Mouse (Mus musculus) telencephalon, adult 2 months (tissue): Measurements from ENCODE around the gene Lypd6b.

Source experiments
- DNase-seq: peaks from one replicate; pipeline ENCODE4 v3.0.0-alpha.2; 2011; ENCODE audit warnings: low read depth, low spot score

The Lypd6b gene

DNA sequence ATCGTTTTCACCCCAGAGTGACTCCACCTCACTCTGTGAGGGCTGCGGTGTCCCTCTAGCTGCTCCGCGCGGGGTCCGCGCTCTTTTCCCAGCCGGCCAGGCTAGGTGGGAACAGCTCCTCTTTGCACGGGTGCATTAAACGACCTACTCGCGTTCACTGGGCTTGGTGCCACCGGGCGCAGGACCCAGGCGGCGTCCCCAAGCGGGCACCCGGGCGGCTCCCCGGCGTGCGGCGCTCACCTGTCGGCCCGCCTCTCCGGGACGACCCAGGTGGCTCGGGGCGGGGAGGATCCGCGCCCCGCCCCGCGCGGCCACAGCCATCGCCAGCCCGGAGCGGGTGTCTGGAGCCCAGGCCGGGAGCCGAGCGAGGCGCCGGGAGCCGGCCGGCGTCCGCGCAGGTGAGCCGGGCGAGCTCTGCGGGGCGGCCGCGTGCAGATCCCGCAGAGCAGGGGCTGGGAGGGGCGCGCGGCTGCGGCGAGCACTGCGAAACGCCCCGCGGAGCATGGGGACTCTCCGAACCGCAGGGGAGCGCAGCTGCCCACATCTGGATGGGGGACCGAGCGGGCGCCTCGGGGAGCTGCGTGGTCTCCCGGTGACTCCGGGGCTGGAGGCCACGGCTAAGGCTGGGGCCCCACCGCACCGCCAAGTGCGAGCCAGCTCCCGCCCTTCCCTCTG is at the start of gene Lypd6b:
TSS of gene Lypd6b (plus strand) at position 313 of the 675 bp plus-strand sequence.
- no peak for DNase-seq

DNA sequence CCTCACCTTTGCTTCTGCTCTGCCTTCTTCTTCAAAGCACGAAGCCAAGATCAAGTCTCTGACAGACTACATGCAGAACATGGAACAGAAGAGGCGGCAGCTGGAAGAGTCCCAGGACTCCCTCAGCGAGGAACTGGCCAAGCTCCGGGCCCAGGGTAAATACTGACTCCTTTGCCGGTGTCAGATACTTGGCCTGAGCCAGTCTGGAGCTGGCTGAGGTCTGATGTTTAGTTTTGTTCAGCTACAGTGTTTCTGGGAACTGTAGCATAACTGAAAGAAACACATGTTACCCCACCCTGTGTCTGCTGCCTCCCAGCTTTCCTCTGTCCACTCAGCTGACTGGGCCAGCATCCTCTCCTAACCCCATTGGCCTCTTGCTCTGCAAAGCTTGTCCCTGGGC is 48.4 kb upstream of the Lypd6b start:
- DNase-seq, result no peak

DNA sequence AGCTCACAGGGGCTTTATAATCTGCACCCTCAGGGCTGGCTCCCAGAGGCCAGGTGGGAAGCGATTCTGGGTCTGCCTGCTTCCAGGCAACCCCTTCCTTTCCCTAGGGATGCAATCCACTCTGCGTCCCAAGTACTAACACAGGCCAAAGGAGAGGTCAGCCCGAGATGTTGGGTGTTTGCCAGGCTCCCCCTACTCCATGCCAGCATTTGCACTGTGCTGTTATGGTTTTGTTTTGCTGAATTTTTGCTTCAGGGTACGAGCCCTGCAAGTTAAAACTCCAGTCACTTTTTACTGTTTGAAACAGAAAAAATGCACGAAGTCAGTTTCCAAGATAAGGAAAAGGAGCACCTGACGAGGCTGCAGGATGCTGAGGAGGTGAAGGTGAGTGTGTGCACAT is 46.5 kb upstream of the Lypd6b start:
- DNase-seq, result no peak

DNA sequence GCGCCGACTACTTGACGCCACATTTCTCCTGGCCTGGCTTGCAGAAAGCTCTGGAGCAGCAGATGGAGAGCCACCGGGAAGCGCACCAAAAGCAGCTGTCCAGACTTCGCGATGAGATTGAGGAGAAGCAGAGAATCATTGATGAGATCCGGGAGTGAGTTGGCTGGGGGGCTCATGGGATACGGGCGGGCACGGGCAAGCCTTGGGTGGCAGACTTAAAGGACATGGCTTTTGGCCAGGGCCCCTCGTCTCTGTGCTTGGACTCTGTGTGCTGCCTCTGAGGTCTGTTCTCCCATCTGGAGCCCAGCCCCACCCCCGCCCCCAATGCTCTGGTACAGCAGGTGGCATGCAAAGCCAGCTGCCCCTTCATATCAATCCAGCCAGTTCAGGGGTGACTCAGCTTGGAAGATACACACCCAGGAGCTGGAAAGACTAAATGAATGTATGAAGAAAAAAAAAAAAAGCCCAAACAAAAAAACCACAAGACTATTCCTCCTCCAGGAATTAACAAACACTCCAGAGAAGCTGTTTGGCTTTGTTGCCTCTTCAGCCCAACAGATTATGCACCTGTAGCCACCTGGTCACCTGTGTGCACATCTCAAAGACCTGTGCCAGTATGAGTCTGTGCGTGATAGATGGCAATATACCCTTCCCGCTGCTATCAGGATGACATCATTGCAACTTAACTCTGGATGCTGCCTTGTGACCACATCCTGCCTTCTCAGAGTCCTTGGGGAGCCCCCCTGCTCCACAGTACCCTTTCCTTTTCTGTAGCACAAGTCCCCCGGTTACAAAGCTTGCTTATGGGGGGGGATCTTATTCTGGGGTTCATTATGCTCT is 45.4 kb upstream of the Lypd6b start:
- DNase-seq, result no peak

DNA sequence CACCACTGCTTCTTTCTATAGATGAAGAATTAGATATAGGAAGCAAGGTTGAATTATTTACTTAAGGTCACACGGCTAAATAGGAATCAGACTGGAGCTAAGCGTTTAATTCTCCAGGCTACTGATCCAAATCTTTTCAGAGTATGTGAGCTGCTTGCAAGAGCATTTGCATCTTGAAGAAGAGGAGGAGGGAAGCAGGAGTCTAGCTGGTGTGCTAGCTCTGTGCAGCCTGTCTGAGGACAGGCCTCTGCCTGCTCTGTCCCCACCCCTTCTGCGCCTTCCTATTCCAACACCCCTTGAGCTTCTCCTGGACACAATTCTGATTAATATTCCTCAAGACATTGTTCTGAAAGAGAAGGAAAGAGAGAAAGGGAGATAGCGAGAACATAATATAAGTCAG is 44.6 kb upstream of the Lypd6b start:
- no peak for DNase-seq

DNA sequence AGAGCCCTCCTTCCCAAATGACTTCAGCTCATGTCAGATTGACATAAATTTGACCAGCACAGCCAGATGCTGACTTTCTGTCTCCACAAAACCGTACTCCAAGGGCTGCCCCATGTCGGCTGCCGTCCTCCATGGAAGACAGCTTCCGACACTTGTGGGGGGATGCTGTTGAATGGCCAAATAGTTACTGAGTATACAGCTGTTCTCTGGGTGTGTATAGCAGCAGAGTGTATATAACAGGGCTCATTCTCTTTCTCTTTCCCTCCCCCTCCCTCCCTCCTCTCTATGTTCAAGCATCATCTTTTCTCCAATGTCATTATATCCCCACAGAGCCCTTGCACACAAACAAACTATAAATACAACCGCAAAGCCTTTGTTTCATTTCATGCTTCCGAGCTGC is 43.7 kb upstream of the Lypd6b start:
- no peak for DNase-seq

DNA sequence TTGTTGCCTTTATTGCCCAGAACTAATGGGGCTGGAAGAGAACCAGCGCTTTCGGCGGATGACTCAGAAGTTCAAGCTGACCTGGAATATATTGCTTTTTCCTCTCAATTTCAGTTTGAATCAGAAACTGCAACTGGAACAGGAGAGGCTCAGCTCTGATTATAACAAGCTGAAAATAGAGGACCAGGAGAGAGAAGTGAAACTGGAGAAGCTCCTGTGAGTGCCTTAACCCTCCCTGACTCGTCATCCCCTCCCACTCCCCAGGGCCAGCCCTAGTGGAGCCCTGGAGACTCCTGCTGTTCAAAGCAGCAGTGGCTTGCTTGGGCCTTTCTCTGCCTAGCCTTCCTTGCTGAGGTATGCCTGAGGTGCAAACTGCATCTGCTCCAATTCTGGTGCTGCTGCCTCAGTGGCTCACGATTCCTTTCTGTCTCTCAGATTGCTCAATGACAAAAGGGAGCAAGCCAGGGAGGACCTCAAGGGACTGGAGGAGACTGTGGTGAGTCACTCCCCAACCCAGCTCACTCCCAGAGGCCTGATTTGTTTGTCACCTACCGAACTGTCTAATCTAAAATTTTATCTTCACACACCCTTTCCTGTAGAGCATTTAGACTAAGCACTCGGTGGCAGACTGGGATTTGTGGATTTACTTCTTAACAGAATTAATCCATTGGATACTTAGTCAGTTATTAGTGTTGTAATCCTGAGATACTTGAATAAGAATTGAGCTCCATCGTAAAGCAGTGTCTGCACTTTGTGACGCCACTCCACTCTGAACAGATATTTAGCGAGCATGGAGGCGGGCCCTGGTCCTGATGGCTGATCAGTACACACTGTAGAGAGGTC is 43.0 kb upstream of the Lypd6b start:
- no peak for DNase-seq

DNA sequence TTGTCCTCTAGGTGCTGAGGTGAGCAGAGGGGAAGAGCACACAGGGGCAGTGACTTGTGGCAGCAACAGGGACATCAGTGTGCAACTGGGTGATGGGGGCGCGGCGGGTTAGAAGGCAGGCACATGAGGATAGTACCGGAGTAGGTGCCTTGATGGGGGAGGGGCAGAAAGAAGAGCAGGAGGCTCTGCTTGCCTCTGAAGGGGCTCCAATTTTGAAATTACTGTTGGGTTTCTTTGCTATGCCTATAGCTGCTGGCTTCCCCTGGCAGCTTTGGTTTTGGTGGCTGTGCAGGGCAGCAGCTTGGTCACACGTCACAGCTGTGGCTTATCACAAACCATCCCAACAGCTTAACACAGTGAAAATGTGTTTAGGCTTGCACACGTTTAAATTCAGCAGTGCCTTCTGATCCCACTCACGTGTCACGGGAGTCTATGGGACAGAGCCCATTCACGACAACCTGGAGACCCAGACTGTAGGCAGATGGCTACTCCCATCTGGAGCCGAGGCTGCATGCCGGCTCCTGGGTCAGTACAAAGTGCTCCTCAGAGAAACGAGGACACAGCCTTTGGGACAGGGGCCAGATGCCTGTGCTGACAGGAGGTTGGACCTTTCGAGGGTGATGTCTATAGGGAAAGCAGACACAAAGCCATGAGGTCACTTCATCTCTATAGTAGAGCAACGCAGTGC is 42.2 kb upstream of the Lypd6b start:
- DNase-seq, result no peak

DNA sequence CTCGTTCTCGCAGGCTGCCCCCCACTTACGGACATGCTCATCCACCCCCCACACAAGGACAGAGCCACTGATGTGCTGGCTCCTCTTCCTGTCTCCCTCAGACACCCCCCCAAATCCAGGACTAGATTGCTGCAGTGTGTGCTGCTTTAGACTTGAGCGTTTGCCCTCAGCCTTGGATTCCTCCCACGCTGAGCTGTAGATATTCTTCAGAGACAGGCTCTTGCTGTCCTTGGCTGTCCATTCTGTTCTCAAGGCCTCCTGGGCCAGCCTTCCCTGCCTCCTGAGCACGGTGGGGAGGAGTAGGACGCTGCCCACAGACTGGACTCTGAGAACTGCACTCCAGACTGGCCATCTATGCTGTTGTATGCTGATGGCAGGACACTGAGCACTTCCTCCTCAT is 40.5 kb upstream of the Lypd6b start:
- DNase-seq, result no peak

DNA sequence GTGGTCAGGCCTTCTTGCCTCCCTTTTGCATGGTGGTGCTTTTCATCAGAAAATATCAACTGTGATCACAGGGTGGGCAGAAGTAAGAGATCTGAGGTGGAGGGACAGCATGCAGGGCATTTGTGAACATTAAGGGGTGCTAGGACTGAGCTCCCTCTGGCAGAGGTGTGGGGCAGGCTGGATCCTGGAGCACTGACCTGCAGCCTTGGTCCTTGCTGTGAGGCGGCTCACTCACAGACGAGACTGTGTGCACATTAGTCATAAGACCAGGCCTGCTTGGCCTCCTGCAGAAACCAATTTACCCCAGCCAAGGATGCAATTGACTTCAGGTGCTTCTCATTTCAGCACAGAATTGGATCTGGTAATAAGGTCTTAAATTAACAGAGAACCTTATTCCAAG is 39.8 kb upstream of the Lypd6b start:
- DNase-seq, result no peak

DNA sequence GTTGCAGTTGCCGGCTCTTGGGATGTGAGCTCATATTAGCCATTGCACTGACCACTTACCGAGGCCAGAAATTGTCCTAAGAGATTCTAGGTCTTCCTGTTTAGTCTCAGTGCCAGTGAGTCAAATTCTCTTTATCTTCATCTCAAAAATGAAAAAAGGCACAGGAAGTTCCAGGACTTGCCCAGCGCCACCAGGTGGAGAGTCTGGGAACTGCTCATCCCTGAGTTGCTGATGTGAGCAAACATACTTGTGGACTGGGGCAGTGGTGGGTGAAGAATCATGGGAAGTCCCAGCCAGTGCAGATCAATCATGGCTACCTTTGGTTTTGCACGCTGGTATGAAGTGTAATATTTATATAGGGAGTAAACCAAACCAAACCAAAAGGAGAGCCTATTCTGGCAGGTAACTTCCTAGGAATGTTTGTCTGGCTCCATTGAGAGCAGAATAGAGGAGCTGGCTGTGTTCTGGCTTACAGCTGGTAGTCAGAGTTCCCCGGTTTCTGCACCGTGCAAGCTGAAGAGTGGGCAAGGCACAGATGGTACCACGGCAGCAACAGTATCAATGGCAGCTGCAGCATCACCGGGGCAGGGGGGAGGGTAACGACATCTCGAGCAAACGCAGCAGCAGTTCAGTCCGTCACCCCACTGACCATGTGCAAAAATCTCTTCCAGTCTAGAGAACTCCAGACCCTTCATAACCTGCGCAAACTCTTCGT is 38.7 kb upstream of the Lypd6b start:
- no peak for DNase-seq

DNA sequence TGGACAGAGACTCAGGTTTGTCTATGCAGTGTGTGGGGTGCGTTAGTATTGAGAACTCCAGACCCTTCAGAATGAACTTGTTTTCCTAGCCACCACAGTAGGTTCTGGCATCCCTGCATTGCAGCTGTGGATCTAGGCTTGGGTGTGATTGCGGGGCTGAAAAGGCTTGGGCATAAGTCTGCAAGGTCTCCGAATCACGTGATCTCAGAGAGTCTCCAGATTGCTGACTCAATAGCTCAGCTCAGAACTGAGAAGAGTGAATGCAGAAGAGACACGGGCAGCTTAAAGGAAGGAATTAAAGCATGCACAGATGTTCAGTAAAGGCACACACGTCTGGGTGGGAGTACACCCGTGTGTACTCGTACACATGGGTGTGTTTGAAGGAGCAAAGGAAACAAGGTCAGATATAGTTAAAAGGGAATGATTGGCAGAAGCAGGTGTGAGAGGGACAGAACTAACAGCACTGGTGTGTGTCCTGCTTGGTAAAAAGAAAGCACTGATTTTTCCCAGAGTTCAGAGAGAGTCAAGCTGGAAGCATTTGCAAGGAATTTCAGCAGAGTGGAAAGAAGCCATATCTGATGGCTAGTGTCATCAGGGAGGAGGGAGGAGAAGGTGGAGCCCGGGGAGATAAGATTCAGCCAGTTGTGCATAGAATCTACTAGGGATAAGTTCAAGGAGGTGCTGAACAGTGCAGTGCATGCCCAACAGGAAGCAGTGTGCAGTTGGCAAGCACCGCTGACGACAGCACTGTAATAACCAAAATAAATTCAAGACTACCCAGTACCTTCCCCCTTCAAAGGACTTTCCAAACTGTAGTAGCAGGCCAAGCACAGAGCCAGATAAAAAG is 37.5 kb upstream of the Lypd6b start:
- DNase-seq, result no peak

DNA sequence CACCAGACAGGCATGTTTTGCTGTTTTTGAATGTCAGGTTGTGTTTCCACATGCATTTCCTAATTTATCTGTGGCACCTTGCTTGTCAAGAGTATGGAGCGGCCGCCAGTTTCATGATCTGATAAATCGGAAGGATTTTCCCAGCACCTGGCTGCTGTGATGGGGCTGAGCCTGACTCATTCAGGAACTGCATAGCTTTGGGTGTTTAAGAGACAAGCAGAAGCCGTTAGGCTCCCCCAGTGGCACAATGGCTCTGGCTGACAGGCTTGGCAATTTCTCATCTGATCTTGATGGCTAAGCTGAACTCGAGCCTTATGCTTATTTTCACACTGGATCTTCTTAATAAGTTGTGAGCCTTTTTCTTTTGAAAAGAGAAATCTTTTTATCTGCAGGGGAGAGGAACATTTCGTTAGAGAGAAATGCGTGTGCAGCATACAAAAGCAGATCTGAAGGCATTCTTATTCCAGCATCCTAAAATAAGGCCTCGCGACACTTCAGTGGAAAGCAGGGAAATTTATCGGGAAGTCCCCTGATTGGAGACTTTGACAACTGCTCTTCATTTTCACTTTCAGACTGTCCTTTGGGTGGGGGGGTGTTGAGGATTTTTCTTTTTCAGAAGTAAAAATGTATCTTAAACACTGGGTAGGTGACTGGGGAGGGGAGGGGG is 35.8 kb upstream of the Lypd6b start:
- no peak for DNase-seq

DNA sequence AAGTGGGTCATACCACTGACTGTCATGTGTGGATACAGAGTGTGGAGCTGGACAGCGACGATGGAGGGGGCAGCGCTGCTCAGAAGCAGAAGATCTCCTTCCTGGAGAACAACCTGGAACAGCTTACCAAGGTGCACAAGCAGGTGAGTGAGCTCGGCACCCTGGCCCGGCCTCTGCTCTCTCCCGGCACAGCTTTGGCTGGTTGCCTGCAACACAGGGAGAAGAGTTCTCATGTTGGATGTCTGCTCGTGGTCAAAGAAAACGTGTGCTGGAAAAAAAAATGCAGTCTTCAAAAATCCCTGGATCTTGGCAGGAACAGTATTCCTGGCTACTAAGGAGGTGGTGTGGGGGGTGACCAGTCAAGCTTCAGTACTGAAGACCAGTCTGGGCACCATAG is 35.3 kb upstream of the Lypd6b start:
- DNase-seq, result no peak

DNA sequence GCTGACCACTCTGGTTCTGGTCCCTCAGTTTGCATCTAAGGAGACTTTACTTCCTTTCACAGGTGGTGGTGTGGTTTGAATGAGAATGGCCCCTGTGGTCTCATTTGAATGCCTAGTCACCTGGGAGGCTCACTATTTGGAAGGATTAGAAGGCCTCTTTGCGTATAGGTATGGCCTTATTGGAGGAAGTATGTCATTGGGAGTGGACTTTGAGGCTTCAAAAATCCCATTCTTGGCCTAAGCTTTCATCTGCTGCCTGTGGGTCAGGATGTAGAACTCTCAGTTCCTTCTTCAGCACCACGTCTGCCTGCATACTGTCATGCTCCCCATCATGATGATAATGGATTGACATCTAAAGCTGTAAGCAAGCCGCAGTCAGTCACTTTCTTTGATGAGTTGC is 34.4 kb upstream of the Lypd6b start:
- no peak for DNase-seq

DNA sequence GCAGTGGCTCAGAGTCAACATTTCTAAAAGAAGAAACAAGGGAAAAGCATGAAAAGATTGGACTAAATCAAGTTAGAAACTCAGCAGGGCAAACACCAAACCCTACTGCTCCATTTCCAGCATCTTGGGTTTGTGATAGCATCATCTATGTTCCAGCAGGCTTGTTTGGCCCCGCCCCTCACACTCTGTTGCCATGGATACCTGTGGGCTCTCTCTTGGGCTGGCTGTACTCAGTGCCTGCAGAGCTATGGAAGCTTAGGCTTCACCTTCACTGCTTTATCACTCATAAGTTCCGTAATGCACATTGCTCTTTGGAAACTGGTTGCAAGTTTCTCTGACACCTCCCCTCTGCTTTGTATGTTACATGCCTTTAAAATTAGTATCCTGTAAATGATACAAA is 32.4 kb upstream of the Lypd6b start:
- no peak for DNase-seq

DNA sequence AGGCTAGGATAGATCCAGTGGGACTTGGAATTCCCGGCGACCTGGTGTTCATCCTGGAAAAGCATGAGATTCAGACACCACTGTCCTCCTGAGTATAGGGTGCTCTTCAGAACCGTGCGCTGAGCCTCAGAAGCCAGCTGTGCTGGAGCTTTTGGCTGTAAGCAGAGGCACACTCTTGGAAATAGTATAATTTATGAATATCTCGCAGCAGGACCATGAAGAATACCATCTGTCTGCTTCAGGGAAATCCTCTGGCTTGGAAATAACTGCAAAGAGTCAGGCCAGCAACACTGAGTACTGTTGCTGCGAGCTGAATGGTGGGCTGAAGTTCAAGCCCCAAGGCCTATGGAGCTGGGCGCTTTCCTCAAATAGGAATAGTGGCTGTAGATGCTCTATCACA is 29.9 kb upstream of the Lypd6b start:
- DNase-seq, result no peak

DNA sequence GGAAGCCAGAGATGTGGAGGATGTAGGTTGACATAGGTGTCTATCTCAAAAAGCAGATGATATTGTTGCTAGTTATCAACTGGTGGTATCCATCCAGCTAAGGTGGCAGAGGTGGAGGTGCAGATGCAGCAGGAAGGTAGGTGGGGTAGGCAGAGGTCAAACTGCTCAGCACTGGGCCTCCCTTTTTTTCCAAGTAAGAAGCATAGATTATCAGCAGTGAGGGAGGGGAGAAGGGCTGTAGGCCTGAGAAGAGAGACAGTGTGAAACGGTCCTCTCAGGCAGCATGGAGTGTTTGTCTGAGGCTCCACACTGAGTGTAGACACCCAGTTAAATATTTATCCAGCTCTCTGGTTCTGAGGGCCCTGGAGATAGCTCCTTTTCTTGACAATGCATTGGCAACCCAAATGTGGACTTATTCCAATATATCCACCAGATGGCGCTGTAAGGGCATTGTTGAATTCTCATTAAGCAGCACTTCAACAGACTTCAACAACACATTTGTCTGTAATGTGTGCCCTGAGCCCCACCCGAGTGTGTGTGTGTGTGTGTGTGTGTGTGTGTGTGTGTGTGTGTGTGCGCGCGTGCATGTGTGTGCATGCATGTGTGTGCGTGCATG is 23.0 kb upstream of the Lypd6b start:
- no peak for DNase-seq

DNA sequence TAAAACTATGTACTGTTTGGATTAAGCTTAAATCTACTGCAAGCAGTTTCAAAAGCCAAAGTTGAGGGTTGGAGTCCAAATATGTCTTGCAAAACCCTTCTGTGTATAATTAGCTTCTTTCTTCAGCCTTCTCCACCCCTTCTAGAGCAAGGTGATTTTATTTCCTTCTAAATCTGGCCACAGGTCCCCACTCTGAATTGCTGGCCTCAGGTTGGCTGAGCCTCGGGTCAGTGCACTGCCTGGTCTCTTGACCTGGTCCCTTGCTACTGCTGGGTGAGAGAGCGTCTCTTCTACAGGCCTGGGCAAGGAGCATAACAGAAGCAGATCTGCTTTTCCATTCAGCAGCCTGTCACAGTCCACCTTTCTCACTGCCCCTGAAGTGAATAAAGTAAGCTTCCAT is 18.6 kb upstream of the Lypd6b start:
- no peak for DNase-seq
